Mouse (Mus musculus) activated CD4-positive, CD25-positive, alpha-beta regulatory T cell, adult 4 months (primary cell): ENCODE results near the gene Nedd9. TPM values are rescaled to one million over a fixed set of nuclear protein-coding genes. Genes with fewer than 3 reads are reported as not detected.

Source experiments
- ATAC-seq: one replicate; pipeline ENCODE4 v1.8.0; 2017
- polyA plus RNA-seq, 2 experiments: library from polyadenylated mRNA; unstranded; fragments of 100-300 nt; shearing (Covaris generic); gene quantifications; one replicate each; pipeline ENCODE4 v1.2.1; 2017

The Nedd9 gene
- polyA plus RNA-seq, 2 experiments from 2014 or later: 129 to 130 TPM

- ATAC-seq: no peak
Observed at GRCm38 (mm10) chr13:41491522-41491921, 4.4 kb upstream of the Nedd9 start.

- no peak for ATAC-seq
Observed at GRCm38 (mm10) chr13:41490282-41490681, 3.1 kb upstream of the Nedd9 start.

- no peak for ATAC-seq
Observed at GRCm38 (mm10) chr13:41489705-41490275, 2.6 kb upstream of the Nedd9 start.

GRCm38 (mm10) chr13:41487409-41487743 lies 214 bp upstream of the Nedd9 start:
- no peak for ATAC-seq

- ATAC-seq: peak; percentile 15
Observed at GRCm38 (mm10) chr13:41483966-41484365, 3.2 kb downstream of the Nedd9 start.

- ATAC-seq: no peak
Observed at GRCm38 (mm10) chr13:41482408-41483011, 4.7 kb downstream of the Nedd9 start.

GRCm38 (mm10) chr13:41479737-41480435 lies 7.3 kb downstream of the Nedd9 start:
- no peak for ATAC-seq

GRCm38 (mm10) chr13:41476216-41476615 lies 10.9 kb downstream of the Nedd9 start:
- no peak for ATAC-seq

- no peak for ATAC-seq
Observed at GRCm38 (mm10) chr13:41474365-41474764, 12.8 kb downstream of the Nedd9 start.

GRCm38 (mm10) chr13:41473504-41473903 lies 13.7 kb downstream of the Nedd9 start:
- ATAC-seq: no peak

- ATAC-seq: no peak
Observed at GRCm38 (mm10) chr13:41472878-41473424, 14.2 kb downstream of the Nedd9 start.

- ATAC-seq: no peak
Observed at GRCm38 (mm10) chr13:41468277-41468676, 18.9 kb downstream of the Nedd9 start.

- ATAC-seq: no peak
Observed at GRCm38 (mm10) chr13:41467036-41467435, 20.1 kb downstream of the Nedd9 start.

- ATAC-seq: no peak
Observed at GRCm38 (mm10) chr13:41466616-41467015, 20.5 kb downstream of the Nedd9 start.

GRCm38 (mm10) chr13:41466191-41466590 lies 21.0 kb downstream of the Nedd9 start:
- ATAC-seq: no peak

GRCm38 (mm10) chr13:41461418-41461817 lies 25.7 kb downstream of the Nedd9 start:
- no peak for ATAC-seq

GRCm38 (mm10) chr13:41459683-41460286 lies 27.4 kb downstream of the Nedd9 start:
- no peak for ATAC-seq

GRCm38 (mm10) chr13:41458709-41459108 lies 28.5 kb downstream of the Nedd9 start:
- no peak for ATAC-seq

- no peak for ATAC-seq
Observed at GRCm38 (mm10) chr13:41457798-41458390, 29.3 kb downstream of the Nedd9 start.

GRCm38 (mm10) chr13:41457030-41457797 lies 29.9 kb downstream of the Nedd9 start:
- ATAC-seq: no peak

GRCm38 (mm10) chr13:41456292-41457029 lies 30.7 kb downstream of the Nedd9 start:
- no peak for ATAC-seq
